Mouse (Mus musculus): Measurements from ENCODE around the gene Mkrn3. TPM values are rescaled to one million over a fixed set of nuclear protein-coding genes. Genes with fewer than 3 reads are reported as not detected.

Mkrn3 gene
- polyA plus RNA-seq, 1 experiment from 2014 or later, result 22.5 TPM

DNA sequence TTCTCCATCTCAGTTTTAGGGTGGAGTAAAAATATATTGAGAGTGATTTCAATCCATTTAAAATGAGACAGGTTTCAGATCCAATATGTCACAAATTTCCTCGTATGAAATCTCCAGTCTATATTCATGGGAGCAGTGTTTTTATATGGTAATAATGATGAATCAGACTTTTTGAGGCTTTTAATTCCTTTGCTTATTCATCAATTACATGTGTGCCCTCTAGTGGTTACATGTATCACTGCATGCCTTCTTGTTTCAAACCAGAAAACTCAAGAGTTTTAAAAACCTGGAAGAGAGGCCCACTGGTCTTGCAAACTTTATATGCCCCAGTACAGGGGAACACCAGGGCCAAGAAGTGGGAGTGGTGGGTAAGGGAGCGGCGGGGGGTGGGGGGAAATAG is 13.3 kb upstream of the Mkrn3 start:
- no peaks in the 10 kb centered on the region for H3K36me3 ChIP-seq (ENCODE audit: control insufficient read depth, insufficient read depth, low read length)
- peak; percentile 67 for DNase-seq
- H3K9me3 ChIP-seq (ENCODE audit: control insufficient read depth, low read length), result no peaks in the 10 kb centered on the region
- 31% methylated on average over 3 of the region's 3 CpGs for WGBS
- no peak for ATAC-seq (ENCODE audit: low FRiP score, low TSS enrichment)
- no peaks in the 10 kb centered on the region for H3K4me1 ChIP-seq (ENCODE audit: control insufficient read depth, insufficient read depth, low read length)
- H3K27me3 ChIP-seq (ENCODE audit: control insufficient read depth, insufficient read depth, low read length), result no peaks in the 10 kb centered on the region
- H3K9ac ChIP-seq (replicated peaks; ENCODE audit: low read length), result no peak overlapping the region
- H3K27ac ChIP-seq (replicated peaks; ENCODE audit: low read depth, low read length), result no peak overlapping the region
- H3K4me2 ChIP-seq (ENCODE audit: low read length), result no peak overlapping the region
- H3K4me3 ChIP-seq (replicated peaks; ENCODE audit: low read depth, low read length), result no peak overlapping the region

DNA sequence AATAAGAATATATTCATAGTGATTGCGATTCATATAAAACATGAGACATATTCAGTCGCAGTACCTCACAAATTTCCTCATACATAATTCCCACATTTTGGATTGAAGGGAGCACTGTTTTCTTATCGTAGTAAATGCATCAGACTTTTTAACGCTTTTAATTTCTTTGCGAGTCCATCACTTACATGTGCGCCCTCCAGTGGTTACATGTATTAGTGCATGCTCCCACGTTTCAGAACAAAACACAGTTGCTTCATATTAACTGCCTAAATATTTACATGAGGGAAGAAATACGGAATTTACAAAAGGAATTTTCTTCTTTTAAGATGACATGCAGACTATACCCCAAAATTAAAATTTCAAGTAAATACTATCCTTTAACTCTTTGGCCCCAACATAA is 8.4 kb upstream of the Mkrn3 start:
- DNase-seq (peak; percentile 78), ATAC-seq (ENCODE audit: low FRiP score, low TSS enrichment) (no peak)
- H3K4me1 ChIP-seq (ENCODE audit: control insufficient read depth, insufficient read depth, low read length), result no peaks in the 10 kb centered on the region
- no peak overlapping the region for H3K27ac ChIP-seq (replicated peaks; ENCODE audit: low read depth, low read length)
- H3K4me3 ChIP-seq (replicated peaks; ENCODE audit: low read depth, low read length), result no peak overlapping the region
- no peaks in the 10 kb centered on the region for H3K36me3 ChIP-seq (ENCODE audit: control insufficient read depth, insufficient read depth, low read length)
- no peaks in the 10 kb centered on the region for H3K9me3 ChIP-seq (ENCODE audit: control insufficient read depth, low read length)
- 23% methylated on average over 8 of the region's 8 CpGs for WGBS
- no peaks in the 10 kb centered on the region for H3K27me3 ChIP-seq (ENCODE audit: control insufficient read depth, insufficient read depth, low read length)
- no peak overlapping the region for H3K9ac ChIP-seq (replicated peaks; ENCODE audit: low read length)
- peak overlapping the region; percentile 35; the same call in 1 of the 2 replicates for H3K4me2 ChIP-seq (ENCODE audit: low read length)

DNA sequence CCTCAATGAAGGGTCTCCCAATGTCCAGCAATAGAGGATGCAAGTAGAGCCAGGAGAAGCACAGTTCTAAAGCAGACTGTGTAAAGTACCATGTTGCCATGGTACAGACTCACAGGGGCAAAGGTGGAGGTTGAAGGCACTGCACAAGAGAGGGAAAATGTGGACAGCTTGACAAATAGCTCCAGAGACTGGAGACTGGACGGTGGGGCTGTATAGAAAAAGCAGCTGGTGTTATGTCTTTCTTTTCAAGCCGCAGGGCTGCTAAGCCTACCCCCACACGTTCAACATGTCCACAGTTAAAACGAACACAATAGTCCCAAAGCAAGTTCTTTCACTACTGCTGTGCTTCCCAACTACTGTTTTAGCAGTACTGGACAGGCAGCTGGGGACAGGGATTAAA is 3.3 kb upstream of the Mkrn3 start:
- H3K4me2 ChIP-seq (ENCODE audit: low read length), result peak overlapping the region; percentile 32
- peak overlapping the region; percentile 12; the same call in 1 of the 2 replicates for H3K4me3 ChIP-seq (replicated peaks; ENCODE audit: low read depth, low read length)
- H3K9me3 ChIP-seq (ENCODE audit: control insufficient read depth, low read length), result peaks cover 4% of the 10 kb centered on the region; the same call in 1 of the 2 replicates
- peak overlapping the region; percentile 57 for H3K27ac ChIP-seq (replicated peaks; ENCODE audit: low read depth, low read length)
- H3K4me1 ChIP-seq (ENCODE audit: control insufficient read depth, insufficient read depth, low read length), result no peaks in the 10 kb centered on the region
- DNase-seq (no peak), ATAC-seq (ENCODE audit: low FRiP score, low TSS enrichment) (no peak)
- H3K36me3 ChIP-seq (ENCODE audit: control insufficient read depth, insufficient read depth, low read length), result no peaks in the 10 kb centered on the region
- no peaks in the 10 kb centered on the region for H3K27me3 ChIP-seq (ENCODE audit: control insufficient read depth, insufficient read depth, low read length)
- peak overlapping the region; percentile 39; the same call in 1 of the 2 replicates for H3K9ac ChIP-seq (replicated peaks; ENCODE audit: low read length)
- 27% methylated on average over 4 of the region's 4 CpGs for WGBS

DNA sequence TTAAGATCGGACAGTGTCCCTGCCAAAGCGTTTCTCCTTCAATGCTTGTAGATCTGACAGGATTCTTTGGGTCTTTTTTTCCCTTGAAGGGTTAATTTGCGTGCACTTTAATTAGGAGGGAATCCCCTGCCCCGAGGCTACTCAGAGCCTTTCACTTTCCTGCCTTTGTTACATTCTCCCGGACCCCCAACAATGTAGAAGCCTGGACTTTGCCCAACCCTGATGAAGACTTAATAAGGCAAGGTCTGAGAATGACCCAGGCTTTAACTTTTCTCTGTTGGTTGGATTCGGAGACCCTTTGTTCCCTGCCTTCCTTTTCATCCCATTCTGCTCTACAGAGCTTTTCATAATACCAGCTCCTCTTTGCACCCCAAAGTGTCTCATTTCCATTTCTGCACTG is 627 bp upstream of the Mkrn3 start:
- Histone ChIP-seq H3K36me3 (ENCODE audit: control insufficient read depth, insufficient read depth, low read length) (no peaks in the 10 kb centered on the region), H3K9me3 (ENCODE audit: control insufficient read depth, low read length) (peaks cover 4% of the 10 kb centered on the region; the same call in 1 of the 2 replicates), H3K4me3 (replicated peaks; ENCODE audit: low read depth, low read length) (peak overlapping the region; percentile 70), H3K27me3 (ENCODE audit: control insufficient read depth, insufficient read depth, low read length) (no peaks in the 10 kb centered on the region), H3K4me2 (ENCODE audit: low read length) (peak overlapping the region; percentile 51), H3K9ac (replicated peaks; ENCODE audit: low read length) (peak overlapping the region; percentile 86), H3K4me1 (ENCODE audit: control insufficient read depth, insufficient read depth, low read length) (no peaks in the 10 kb centered on the region), H3K27ac (replicated peaks; ENCODE audit: low read depth, low read length) (peak overlapping the region; percentile 90)
- ATAC-seq (ENCODE audit: low FRiP score, low TSS enrichment) (peak; percentile 49), DNase-seq (peak; percentile 80)
- WGBS, result 30% methylated on average over 6 of the region's 6 CpGs

DNA sequence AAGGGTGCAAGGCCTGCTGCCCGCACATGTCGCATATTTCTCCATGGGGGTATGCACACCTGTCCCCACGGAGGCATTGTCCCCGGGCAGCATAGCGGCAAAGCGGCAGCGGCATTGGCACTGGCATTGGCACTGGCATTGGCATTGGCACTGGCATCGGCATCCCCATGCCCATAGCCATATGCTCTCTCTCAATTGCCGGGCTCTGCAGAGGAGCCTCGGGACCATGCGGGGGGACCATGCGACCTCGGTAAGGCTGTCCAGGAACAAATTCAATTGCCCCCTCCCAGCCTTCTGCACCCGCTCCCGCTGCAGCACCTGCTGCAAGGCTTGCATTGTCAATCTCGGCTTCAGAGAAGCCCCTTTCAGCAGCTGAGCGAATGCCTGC is 840 bp downstream of the Mkrn3 start:
- WGBS, result 46% methylated on average over 17 of the region's 17 CpGs

DNA sequence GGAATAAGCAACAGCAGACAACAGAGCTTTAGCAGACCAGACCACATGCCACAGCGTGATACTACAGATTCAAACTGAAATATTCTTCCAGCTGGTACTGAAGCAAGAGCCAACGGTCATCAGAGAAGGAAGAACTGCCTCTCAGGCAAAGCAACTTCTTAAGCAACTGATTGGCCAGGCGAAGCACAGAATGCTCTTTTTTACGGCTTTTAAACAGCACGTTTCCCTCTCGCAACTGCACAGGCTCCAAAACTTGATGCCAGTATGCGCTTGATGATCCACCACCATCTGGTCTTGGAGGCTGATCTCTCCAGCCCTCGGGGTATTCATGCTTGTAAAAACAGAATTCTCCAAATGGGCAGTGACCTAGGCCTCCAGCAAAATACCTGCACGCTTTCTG is 1.6 kb downstream of the Mkrn3 start:
- H3K4me1 ChIP-seq (ENCODE audit: control insufficient read depth, insufficient read depth, low read length), result no peaks in the 10 kb centered on the region
- WGBS, result 54% methylated on average over 9 of the region's 9 CpGs
- DNase-seq (no peak), ATAC-seq (ENCODE audit: low FRiP score, low TSS enrichment) (no peak)
- peaks cover 4% of the 10 kb centered on the region; the same call in 1 of the 2 replicates for H3K9me3 ChIP-seq (ENCODE audit: control insufficient read depth, low read length)
- no peaks in the 10 kb centered on the region for H3K27me3 ChIP-seq (ENCODE audit: control insufficient read depth, insufficient read depth, low read length)
- peak overlapping the region; percentile 70 for H3K4me3 ChIP-seq (replicated peaks; ENCODE audit: low read depth, low read length)
- no peaks in the 10 kb centered on the region for H3K36me3 ChIP-seq (ENCODE audit: control insufficient read depth, insufficient read depth, low read length)
- peak overlapping the region; percentile 93 for H3K27ac ChIP-seq (replicated peaks; ENCODE audit: low read depth, low read length)
- H3K9ac ChIP-seq (replicated peaks; ENCODE audit: low read length), result peak overlapping the region; percentile 86
- peak overlapping the region; percentile 64 for H3K4me2 ChIP-seq (ENCODE audit: low read length)

More for the DNA sequence above, 840 bp downstream of the Mkrn3 start:
- Histone ChIP-seq H3K4me3 (replicated peaks; ENCODE audit: low read depth, low read length) (peak overlapping the region; percentile 70), H3K36me3 (ENCODE audit: control insufficient read depth, insufficient read depth, low read length) (no peaks in the 10 kb centered on the region), H3K9ac (replicated peaks; ENCODE audit: low read length) (peak overlapping the region; percentile 86), H3K9me3 (ENCODE audit: control insufficient read depth, low read length) (peaks cover 4% of the 10 kb centered on the region; the same call in 1 of the 2 replicates), H3K27ac (replicated peaks; ENCODE audit: low read depth, low read length) (peak overlapping the region; percentile 93), H3K4me2 (ENCODE audit: low read length) (peak overlapping the region; percentile 64), H3K4me1 (ENCODE audit: control insufficient read depth, insufficient read depth, low read length) (no peaks in the 10 kb centered on the region), H3K27me3 (ENCODE audit: control insufficient read depth, insufficient read depth, low read length) (no peaks in the 10 kb centered on the region)
- ATAC-seq (ENCODE audit: low FRiP score, low TSS enrichment) (no peak), DNase-seq (no peak)

DNA sequence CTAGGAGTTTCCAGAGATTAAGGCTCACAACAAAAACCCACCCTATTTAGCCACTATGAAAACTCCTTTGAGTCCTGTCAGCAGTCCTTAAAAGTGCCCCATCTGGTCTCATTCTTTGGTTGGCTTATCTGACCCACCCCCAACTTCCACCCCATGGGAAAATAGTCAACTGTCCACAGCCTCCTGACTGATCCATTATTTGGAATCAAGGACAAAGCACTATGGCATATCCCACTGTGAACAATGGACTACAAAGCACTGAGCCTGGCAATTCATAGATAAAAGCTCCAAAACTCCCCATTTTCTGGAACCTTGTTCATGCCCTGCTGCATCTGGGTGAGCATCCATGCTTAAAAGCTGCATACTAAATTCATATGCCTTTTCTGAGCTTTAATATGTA is 3.8 kb downstream of the Mkrn3 start:
- DNase-seq (peak; percentile 49), ATAC-seq (ENCODE audit: low FRiP score, low TSS enrichment) (peak; percentile 19; the same call in 1 of the 2 replicates)
- no peaks in the 10 kb centered on the region for H3K36me3 ChIP-seq (ENCODE audit: control insufficient read depth, insufficient read depth, low read length)
- peak overlapping the region; percentile 65; the same call in 1 of the 2 replicates for H3K27ac ChIP-seq (replicated peaks; ENCODE audit: low read depth, low read length)
- H3K9me3 ChIP-seq (ENCODE audit: control insufficient read depth, low read length), result peaks cover 4% of the 10 kb centered on the region; the same call in 1 of the 2 replicates
- H3K9ac ChIP-seq (replicated peaks; ENCODE audit: low read length), result no peak overlapping the region
- H3K4me3 ChIP-seq (replicated peaks; ENCODE audit: low read depth, low read length), result peak overlapping the region; percentile 13; the same call in 1 of the 2 replicates
- H3K27me3 ChIP-seq (ENCODE audit: control insufficient read depth, insufficient read depth, low read length), result no peaks in the 10 kb centered on the region
- no peaks in the 10 kb centered on the region for H3K4me1 ChIP-seq (ENCODE audit: control insufficient read depth, insufficient read depth, low read length)
- H3K4me2 ChIP-seq (ENCODE audit: low read length), result peak overlapping the region; percentile 33

DNA sequence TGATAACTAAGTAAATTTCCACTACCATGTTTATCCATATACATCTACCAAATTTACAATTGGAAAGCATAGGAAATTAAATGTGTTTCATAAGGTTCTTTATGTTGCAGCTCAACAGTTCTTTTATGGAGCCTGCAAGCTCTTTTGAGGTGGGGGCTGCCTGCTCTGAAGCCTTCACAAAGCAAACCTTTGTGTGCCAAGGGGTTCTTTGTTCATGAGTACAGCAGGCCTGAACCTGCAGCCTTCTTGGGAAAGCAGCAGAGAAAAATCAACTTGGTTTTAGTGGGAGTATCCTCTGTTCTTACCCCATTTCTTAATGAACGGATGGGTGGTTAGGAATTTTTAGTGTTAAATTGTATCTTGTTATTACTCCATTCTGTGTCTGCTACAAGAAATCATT is 4.7 kb downstream of the Mkrn3 start:
- 47% methylated on average over 1 of the region's 1 CpGs for WGBS

DNA sequence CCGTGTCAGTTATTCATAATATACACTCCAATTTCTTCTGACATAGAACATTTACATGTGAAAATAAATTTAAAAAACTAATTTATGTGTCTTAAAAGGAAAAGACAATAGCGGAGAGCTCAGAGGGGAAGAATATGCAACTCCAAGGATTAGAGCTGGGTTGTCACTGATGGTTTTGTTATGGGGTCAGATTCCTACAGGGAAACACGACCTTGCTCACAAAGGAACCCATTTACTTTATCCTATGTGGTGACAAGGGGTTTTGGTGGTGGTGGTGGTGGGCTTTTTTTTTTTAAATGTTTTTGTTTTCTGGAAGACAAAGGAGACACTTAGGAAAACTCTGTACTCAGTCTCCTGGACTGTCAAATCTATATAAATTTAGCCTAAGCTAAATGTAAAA is 12.1 kb downstream of the Mkrn3 start:
- no peak overlapping the region for H3K27ac ChIP-seq (replicated peaks; ENCODE audit: low read depth, low read length)
- no peak for DNase-seq
- H3K9me3 ChIP-seq (ENCODE audit: control insufficient read depth, low read length), result peaks cover 3% of the 10 kb centered on the region; the same call in 1 of the 2 replicates
- 39% methylated on average over 3 of the region's 3 CpGs for WGBS
- H3K27me3 ChIP-seq (ENCODE audit: control insufficient read depth, insufficient read depth, low read length), result no peaks in the 10 kb centered on the region
- no peak overlapping the region for H3K4me3 ChIP-seq (replicated peaks; ENCODE audit: low read depth, low read length)
- no peak overlapping the region for H3K9ac ChIP-seq (replicated peaks; ENCODE audit: low read length)
- no peaks in the 10 kb centered on the region for H3K36me3 ChIP-seq (ENCODE audit: control insufficient read depth, insufficient read depth, low read length)
- no peak overlapping the region for H3K4me2 ChIP-seq (ENCODE audit: low read length)
- no peak for ATAC-seq (ENCODE audit: low FRiP score, low TSS enrichment)
- no peaks in the 10 kb centered on the region for H3K4me1 ChIP-seq (ENCODE audit: control insufficient read depth, insufficient read depth, low read length)

More for the DNA sequence above, 4.7 kb downstream of the Mkrn3 start:
- H3K4me1 ChIP-seq (ENCODE audit: control insufficient read depth, insufficient read depth, low read length), result no peaks in the 10 kb centered on the region
- peak; percentile 52 for DNase-seq
- no peak overlapping the region for H3K9ac ChIP-seq (replicated peaks; ENCODE audit: low read length)
- H3K27ac ChIP-seq (replicated peaks; ENCODE audit: low read depth, low read length), result peak overlapping the region; percentile 63
- no peak overlapping the region for H3K4me3 ChIP-seq (replicated peaks; ENCODE audit: low read depth, low read length)
- H3K4me2 ChIP-seq (ENCODE audit: low read length), result 0 out of 2 replicates have a peak overlapping the region, but pooled peaks have one; percentile 21
- no peaks in the 10 kb centered on the region for H3K27me3 ChIP-seq (ENCODE audit: control insufficient read depth, insufficient read depth, low read length)
- peaks cover 4% of the 10 kb centered on the region; the same call in 1 of the 2 replicates for H3K9me3 ChIP-seq (ENCODE audit: control insufficient read depth, low read length)
- no peak for ATAC-seq (ENCODE audit: low FRiP score, low TSS enrichment)
- no peaks in the 10 kb centered on the region for H3K36me3 ChIP-seq (ENCODE audit: control insufficient read depth, insufficient read depth, low read length)
